Mouse (Mus musculus): ENCODE measurements around the gene Gm14440.
"Not testable (repeated sequence)": the region's sequence is repeated elsewhere in the genome, so short reads cannot be mapped to it uniquely, and the experiment has no call there.

The Gm14440 gene

DNA sequence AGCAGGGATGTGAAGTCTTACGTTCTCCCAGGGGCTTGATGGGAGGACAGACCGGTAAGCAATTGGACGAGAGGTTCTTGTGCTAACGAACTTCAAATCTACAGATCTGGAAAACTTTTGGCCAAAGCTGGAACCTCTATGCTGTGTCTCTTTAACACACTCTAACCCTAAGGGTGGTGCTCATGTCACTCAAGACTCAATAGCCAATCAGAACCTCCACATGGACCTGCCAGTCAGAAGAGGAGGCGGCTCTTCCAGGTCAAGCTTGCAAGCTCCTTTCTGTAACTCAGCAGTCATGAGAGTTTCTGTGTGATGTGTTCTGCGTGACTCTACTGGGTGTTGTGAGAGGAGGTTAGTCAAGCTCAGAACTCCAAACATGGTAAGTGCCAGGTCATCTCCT is at the start of gene Gm14440:
Gene Gm14440 (plus strand): TSS at position 301 of the 400 bp plus-strand sequence.
- DNase-seq (ENCODE audit: low spot score): not testable (repeated sequence)

Measured in ovary, postnatal 36 days (tissue).